Mouse (Mus musculus): ENCODE data around the gene Prkca. TPM values are rescaled to one million over a fixed set of nuclear protein-coding genes. Genes with fewer than 3 reads are reported as not detected.
"Not testable (repeated sequence)": the region's sequence is repeated elsewhere in the genome, so short reads cannot be mapped to it uniquely, and the experiment has no call there.

The Prkca gene
- total RNA-seq, 4 experiments from 2014 or later: 9.0 to 12.0 (median 10.6) TPM

DNA sequence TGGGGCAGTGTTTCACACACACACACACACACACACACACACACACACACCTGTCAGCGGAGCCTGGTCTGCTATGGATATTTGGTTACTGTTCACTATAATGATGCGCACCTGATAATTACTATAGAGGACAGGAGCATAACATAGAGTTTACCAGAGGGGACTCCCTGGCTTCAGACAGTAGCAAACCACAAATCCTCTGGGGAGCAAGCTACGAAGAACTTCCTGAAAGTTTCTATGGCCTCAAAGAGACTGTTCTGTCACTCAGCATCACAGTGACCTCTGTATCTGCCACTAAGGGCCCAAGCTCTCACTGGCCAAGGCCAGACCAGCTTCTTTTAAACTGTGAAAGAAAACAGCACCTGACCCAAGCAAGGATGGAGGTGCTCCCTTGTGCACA lies 229.6 kb downstream of the Prkca start:
- DNase-seq: no peak

GRCm38 (mm10) chr11:108112437-108112836 lies 231.3 kb downstream of the Prkca start:
- DNase-seq: no peak

DNA sequence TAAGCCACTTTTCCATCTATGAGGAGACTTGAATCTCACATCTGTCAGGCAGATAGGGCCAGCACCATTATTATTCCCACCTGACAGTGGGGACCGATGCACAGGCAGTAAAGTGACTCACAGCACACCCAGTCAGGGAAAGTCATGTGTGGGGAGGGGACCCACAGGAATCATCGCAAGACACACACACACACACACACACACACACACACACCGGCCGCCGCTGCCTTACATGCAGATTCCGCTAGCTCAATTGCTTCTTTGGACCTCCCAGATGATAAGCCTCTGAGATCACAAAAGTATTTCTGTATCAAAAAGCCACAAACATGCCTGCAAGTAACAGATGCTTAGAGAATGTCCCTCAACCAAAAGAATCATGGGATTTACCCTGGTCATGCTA lies 239.6 kb downstream of the Prkca start:
- DNase-seq: no peak

DNA sequence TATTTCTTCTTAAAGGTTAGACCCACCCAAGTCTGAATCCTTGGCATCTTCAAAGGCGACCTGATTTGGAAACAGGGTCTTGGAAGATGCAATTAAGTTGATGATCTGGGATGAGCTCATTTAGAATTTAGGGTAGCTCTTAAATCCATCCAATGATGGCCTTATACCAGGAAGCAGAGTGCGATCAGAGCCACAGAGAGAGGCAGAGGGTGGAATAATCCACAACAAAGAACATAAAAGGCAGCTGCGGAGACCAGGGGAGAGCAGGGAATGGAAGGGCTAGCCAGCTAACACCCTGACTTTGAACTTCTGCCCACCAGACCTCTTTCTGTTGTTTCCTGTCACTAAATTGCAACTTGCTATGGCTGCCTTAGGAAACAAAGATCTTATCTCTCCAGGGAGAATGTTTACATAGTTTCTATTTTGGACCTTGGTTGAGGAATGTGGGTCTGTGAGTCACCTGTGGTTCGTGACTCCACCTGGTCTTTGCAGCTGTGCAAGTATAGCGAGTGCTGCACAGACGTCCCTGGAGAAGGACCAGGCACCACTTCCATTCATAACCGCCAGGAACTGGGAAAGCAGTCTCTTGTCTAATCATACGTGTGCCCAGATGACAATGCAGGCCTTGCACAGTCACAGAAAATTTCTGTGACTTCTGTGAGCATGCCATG lies 242.3 kb downstream of the Prkca start:
- no peak for DNase-seq

DNA sequence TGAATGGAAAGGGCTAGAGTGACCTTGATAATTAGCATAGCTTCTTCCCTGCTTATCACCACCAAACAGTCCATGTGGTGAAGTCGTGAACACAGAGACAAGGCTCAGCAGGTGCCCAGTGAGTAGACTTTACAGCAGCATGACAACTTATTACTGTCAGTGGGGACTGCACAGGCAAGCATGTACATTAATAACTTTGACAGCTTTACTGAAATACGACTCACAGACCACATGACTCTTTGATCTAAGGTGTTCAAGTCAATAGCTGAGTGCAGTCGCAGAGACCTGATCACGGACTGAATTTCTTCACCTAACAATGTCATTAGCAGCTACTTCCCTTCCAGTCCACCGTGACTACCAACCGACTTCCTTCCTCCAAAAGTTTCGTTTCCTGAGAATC lies 245.4 kb downstream of the Prkca start:
- no peak for DNase-seq

DNA sequence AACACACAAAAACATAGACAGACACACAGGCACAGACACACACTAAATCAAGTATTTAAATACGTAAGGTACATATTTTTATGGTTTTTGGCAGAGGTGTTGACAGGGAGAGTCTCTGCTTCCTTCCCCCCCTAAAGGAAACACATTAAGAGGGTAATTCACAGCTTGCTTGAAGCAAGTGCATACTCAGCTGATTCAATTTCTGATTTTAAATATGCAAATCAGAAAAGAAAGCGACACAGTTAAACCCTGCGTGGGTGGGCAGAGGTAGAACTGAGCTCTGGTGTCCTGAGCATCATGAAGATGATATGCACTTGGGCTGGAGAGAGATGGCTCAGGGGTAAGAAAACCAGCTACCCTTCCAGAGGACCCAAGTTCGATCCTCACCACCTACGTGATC lies 248.9 kb downstream of the Prkca start:
- no peak for DNase-seq

- DNase-seq: no peak
These were observed 250.5 kb downstream of the Prkca start for GRCm38 (mm10) chr11:108093248-108093647.

GRCm38 (mm10) chr11:108091238-108091637 lies 252.5 kb downstream of the Prkca start:
- no peak for DNase-seq

GRCm38 (mm10) chr11:108090706-108091105 lies 253.0 kb downstream of the Prkca start:
- DNase-seq: no peak

DNA sequence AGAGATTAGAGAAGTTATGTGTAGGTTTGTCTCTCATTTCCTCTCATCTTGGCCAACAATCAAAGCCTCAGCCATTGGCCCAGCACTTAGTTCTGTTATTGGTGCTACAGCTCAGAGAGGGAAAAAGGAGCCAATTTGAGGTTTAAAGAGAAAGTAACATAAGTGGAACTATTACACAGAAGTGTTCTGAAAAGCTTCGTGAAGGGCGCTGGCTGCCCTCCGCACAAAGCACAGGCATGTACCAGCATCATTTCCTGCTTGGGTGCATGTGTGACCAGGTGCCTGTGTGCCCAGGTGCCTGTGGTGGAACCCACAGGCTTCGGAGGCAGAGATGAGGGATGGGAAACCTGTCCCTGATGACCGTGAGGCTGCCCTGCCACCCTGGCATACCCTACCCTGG lies 255.7 kb downstream of the Prkca start:
- DNase-seq: no peak

DNA sequence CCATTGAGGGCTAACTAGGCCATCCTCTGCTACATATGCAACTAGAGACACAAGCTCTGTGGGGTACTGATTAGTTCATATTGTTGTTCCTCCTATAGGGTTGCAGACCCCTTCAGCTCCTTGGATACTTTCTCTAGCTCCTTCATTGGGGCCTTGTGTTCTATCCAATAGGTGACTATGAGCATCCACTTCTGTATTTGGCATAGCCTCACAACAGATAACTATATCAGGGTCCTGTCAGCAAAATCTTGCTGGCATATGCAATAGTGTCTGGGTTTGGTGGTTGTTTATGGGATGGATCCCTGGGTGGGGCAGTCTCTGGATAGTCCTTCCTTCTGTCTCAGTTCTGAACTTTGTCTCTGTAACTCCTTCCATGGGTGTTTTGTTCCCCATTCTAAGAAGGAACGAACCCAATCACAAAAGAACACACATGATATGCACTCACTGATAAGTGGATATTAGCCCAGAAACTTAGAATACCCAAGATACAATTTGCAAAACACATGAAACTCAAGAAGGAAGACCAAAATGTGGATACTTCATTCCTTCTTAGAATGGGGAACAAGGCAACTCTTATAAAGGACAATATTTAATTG lies 256.5 kb downstream of the Prkca start:
- DNase-seq: not testable (repeated sequence)

DNA sequence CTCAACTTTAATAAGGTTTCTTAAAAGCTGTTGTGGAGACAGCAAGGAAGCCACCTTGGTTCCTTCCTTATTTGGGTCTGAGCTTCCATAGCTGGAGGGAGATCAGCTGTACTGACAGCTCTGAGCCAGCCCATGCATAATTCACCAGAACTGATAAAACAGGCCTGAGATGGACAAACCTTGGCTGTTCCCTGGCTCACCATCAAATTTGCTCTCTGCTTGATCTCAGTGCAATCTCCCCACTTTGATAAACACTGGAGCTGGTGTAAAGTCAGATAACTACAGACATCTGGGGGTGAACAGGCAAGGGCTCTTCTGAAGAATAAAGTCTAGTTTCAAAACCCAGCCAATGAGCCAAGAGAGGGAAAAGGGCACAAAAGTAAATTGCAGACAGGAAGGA lies 261.1 kb downstream of the Prkca start:
- no peak for DNase-seq

DNA sequence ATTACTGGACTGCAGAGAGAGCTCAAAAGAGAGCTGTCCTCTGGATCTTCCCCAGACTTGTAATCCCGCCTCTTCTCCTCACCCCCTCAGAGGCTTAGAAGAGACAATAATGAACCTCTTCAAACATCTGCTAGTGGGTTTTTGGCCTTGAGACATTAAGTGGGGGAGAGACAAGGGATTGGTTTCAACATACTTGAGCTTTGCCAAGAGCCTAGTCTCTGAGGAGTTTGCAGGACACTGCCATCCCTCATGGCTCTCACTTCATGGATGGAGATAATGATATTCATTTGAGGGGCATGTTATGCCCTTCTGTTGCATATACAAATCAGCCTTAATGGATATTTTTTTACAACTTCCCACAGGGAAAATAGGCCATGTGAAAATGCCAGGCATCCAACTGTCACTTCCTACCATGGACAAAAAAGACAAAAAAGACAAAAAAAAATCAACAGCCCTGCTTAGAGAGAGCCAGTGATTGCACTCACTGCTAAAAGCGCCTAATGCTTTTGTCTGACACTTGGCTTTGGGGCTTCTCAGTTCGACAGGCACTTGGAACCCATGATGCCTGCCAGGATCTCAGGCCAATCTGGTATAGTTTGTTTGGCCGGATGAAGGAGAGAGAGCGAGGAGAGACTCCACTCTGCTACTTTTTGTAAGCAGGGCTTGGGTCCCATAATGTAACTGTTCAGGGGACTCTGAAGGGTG lies 263.6 kb downstream of the Prkca start:
- no peak for DNase-seq

DNA sequence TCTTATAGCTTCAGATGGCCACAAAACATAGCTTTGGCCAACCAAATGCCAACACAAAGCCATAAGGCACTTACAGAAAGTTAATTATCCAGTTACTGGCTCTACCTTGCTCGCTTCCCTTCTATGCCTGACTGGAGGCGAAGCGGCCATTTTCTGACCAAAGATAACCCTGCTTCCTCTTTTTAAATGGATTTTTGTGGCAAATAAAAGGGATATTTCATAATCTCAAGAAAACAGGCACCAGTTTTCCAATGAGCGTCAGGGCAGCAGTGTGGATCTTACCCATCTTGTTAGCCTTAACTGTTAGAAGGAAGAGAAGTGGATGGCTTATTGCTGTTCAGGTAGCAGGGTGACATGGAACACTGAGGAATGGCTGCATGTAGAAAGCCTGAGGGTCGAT lies 264.3 kb downstream of the Prkca start:
- no peak for DNase-seq

- no peak for DNase-seq
These were observed 266.2 kb downstream of the Prkca start for GRCm38 (mm10) chr11:108077514-108077913.

DNA sequence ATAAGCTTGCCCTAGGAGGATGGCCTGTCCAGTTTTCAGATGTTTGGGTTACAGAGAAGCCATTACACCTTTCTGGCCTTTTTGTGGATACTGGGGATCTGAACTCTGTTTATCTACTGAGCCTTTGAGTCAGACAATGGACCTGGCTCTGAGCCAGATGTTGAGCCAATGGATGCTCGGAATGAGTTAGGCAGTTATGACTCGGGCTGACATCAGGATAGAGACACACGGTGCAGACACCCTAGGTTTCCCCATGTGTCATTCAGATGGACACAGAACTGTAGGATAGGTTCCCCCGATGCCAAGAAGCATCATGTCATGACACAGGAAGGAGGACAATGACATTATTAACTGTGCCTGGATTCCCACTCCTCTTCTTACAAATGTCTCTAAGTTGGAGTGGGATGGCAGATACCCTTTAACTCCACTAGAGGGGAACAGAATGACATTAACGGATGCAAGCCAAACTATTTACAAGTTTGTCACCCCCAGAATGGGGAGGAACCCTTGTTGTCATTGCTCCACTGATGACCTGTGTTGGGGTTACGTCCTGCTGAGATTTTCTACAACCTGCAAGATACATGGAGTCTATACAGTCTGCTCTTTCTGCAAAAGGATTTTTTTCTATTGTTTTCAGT lies 271.0 kb downstream of the Prkca start:
- DNase-seq: no peak

GRCm38 (mm10) chr11:108071230-108071629 lies 272.5 kb downstream of the Prkca start:
- DNase-seq: no peak

DNA sequence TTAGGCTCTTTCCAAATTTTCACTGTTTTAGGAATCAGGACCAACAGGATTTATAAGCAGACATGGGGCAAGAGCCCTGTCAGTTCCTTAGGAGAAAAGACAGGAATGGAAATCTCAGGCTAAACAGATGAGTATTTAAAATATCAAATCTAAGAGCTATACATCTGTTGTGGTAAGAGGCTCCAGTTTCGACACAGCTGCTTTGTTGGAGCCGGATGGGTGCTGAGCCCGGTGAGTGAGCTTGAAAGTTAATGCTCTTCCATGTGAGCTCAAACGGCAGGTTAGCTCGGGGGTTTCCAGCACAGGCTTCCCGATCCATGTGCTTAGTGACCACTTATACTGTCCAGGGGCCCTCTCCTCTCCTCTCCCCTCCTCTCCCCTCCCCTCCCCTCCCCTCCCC lies 273.7 kb downstream of the Prkca start:
- no peak for DNase-seq

DNA sequence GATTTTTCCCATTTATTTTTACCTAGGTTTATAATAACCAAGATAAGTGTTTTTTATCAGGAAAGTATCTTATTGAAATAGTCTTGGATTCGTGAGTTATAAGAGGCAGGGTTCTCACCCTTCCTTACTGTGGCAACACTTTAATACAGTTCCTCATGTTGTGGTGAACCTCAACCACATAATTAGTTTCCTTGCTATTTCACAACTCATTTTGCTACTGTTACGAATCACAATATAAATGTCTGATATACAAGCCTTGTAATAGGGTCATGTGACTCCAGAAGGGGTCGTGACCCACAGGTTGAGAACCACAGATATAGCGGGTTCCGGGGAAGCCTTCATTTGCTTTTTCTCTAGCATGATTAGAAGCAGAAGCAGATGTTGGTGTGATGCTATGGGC lies 275.3 kb downstream of the Prkca start:
- DNase-seq: no peak

DNA sequence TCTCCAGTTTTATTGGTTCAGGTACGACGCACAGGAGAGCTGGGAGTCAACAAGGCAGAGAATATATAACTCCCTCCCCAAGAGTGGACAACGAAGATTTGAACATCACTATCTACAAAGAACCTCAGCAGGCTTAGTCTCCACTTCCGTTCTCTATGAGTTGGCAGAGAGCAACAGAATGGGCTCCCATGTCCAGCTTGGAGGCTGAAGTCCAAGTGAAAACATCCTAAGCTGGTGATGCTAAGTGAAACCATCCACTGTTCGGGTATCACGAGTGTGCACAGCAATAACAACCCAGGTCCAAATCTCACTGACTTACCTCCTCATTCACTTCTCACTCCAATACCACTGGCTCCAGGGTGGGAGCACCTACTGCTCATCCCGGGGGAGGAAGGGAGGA lies 276.6 kb downstream of the Prkca start:
- DNase-seq: no peak

GRCm38 (mm10) chr11:108064401-108064800 lies 279.3 kb downstream of the Prkca start:
- no peak for DNase-seq

GRCm38 (mm10) chr11:108063096-108063495 lies 280.6 kb downstream of the Prkca start:
- no peak for DNase-seq
